Mouse (Mus musculus): ENCODE measurements around the gene Mgmt.

DNA sequence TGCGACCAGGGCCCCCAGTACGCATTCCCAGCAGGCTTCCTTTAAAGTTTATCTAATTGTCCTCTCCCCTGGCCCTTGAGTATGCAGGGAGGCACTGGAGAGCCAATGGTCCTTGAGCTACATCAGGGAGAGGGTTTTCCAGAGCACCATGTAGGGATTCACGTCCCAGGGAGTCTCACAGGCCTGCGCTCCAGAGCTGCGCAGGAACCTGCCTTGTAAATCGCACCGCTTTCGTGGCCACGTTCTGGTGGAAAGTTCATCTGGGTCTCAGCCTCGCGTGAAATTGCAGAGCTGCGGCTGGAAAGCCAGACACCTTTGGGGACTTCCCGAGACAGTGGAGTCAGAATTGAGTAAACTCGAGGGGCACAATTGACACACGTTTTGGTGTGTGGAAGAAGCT lies 103.0 kb downstream of the Mgmt start:
- no peak for TF ChIP-seq CTCF (IDR thresholded peaks at IDR 0.05; ENCODE audit: low read depth)
- no peak for TF ChIP-seq EP300 (IDR thresholded peaks at IDR 0.05; ENCODE audit: low read depth)

All from heart, postnatal 0 days (tissue).